Mouse (Mus musculus) CH12.LX (cell line): Measurements from ENCODE around the gene Ppl. TPM values are rescaled to one million over a fixed set of nuclear protein-coding genes. Genes with fewer than 3 reads are reported as not detected.

ENCODE experiments used
- DNase-seq: peaks from one replicate; pipeline ENCODE4 v3.0.0-alpha.2; 2013; ENCODE audit errors: extremely low read depth
- H3K27ac ChIP-seq: 2 replicates; pipeline ENCODE4 v1.5.1; 2012; ENCODE audit warnings: low read depth, mild to moderate bottlenecking, control low read depth, moderate library complexity; ENCODE audit not compliant: insufficient read depth
- H3K27me3 ChIP-seq: replicated peaks from 2 replicates; pipeline ENCODE3; 2012; ENCODE audit warnings: inconsistent platforms
- H3K36me3 ChIP-seq, 2 experiments: replicated peaks in 1 of 2; 2 replicates each; pipeline versions ENCODE3 to v1.6.1; 2012; ENCODE audit warnings: inconsistent platforms in 1 of 2, low read length in 1 of 2, mild to moderate bottlenecking in 1 of 2, mixed read lengths in 1 of 2, moderate library complexity in 1 of 2; ENCODE audit not compliant: control insufficient read depth in 1 of 2, insufficient read depth in 1 of 2
- H3K4me1 ChIP-seq, 2 experiments: 2 replicates each; pipeline ENCODE4 v1.6.1; 2012; ENCODE audit warnings: inconsistent platforms in 1 of 2, moderate library complexity in 1 of 2; ENCODE audit not compliant: insufficient read depth in 2 of 2, control insufficient read depth in 1 of 2
- H3K4me2 ChIP-seq: 2 replicates; pipeline ENCODE4 v1.6.1; 2012; ENCODE audit warnings: low read depth, mild to moderate bottlenecking, control low read depth; ENCODE audit not compliant: poor library complexity, insufficient read depth, severe bottlenecking
- H3K4me3 ChIP-seq, 3 experiments: fragments of 150-350 bp in 1 of 3; sonication (generic) in 1 of 3; replicated peaks in 1 of 3; 2 replicates each; pipeline versions ENCODE3 to v1.5.1; 2011 to 2012; ENCODE audit warnings: low read depth in 2 of 3, low read length in 2 of 3, mild to moderate bottlenecking in 2 of 3, moderate library complexity in 2 of 3, control low read depth in 1 of 3, improper control_type of control experiment in 1 of 3, inconsistent platforms in 1 of 3, mixed read lengths in 1 of 3; ENCODE audit not compliant: poor library complexity in 1 of 3
- H3K79me2 ChIP-seq: replicated peaks from 2 replicates; pipeline ENCODE4 v1.6.1; 2012; ENCODE audit warnings: mild to moderate bottlenecking, moderate library complexity; ENCODE audit not compliant: control insufficient read depth, poor library complexity, insufficient read depth, severe bottlenecking; ENCODE audit errors: extremely low read depth
- H3K9ac ChIP-seq: 2 replicates; pipeline ENCODE4 v1.6.1; 2012; ENCODE audit warnings: low read depth, mild to moderate bottlenecking, control low read depth, moderate library complexity; ENCODE audit not compliant: insufficient read depth
- H3K9me3 ChIP-seq: replicated peaks from 2 replicates; pipeline ENCODE3; 2012; ENCODE audit warnings: low read length, inconsistent platforms, mixed read lengths
- BHLHE40 ChIP-seq: IDR thresholded peaks from 2 replicates; pipeline ENCODE4 v1.6.1; 2011; ENCODE audit warnings: mild to moderate bottlenecking, low read depth, low read length, improper control_type of control experiment
- CHD1 ChIP-seq: IDR thresholded peaks from 2 replicates; pipeline ENCODE4 v1.6.1; 2012; ENCODE audit warnings: low read depth, low read length, improper control_type of control experiment, inconsistent platforms
- CHD2 ChIP-seq: IDR thresholded peaks from 2 replicates; pipeline ENCODE4 v1.6.1; 2011; ENCODE audit warnings: low read length, improper control_type of control experiment
- EP300 ChIP-seq: IDR thresholded peaks from 2 replicates; pipeline ENCODE4 v1.6.1; 2011; ENCODE audit warnings: low read length, improper control_type of control experiment
- ETS1 ChIP-seq: conservative IDR thresholded peaks from 2 replicates; pipeline ENCODE4 v1.6.1; 2012; ENCODE audit warnings: low read depth, mild to moderate bottlenecking, inconsistent platforms, low read length, improper control_type of control experiment, moderate library complexity
- GABPA ChIP-seq: IDR thresholded peaks from 2 replicates; pipeline ENCODE4 v1.6.1; 2012; ENCODE audit warnings: low read depth, low read length, improper control_type of control experiment, inconsistent platforms; ENCODE audit not compliant: insufficient replicate concordance
- HCFC1 ChIP-seq: IDR thresholded peaks from 2 replicates; pipeline ENCODE4 v1.6.1; 2012; ENCODE audit warnings: low read depth, mild to moderate bottlenecking, inconsistent platforms, low read length, improper control_type of control experiment
- JUND ChIP-seq: conservative IDR thresholded peaks from 2 replicates; pipeline ENCODE4 v1.6.1; 2011; ENCODE audit warnings: low read depth, low read length, improper control_type of control experiment
- KAT2A ChIP-seq: IDR thresholded peaks from 2 replicates; pipeline ENCODE4 v1.6.1; 2012; ENCODE audit warnings: low read length, improper control_type of control experiment, inconsistent platforms; ENCODE audit not compliant: insufficient replicate concordance
- MAX ChIP-seq: IDR thresholded peaks from 2 replicates; pipeline ENCODE4 v1.6.1; 2011; ENCODE audit warnings: low read length, improper control_type of control experiment
- MAZ ChIP-seq: IDR thresholded peaks from 2 replicates; pipeline ENCODE4 v1.6.1; 2012; ENCODE audit warnings: low read depth, mild to moderate bottlenecking, inconsistent platforms, low read length, improper control_type of control experiment, moderate library complexity
- MEF2A ChIP-seq: IDR thresholded peaks from 2 replicates; pipeline ENCODE4 v1.6.1; 2014; ENCODE audit warnings: low read depth, mild to moderate bottlenecking, inconsistent platforms, low read length, improper control_type of control experiment, borderline replicate concordance
- MXI1 ChIP-seq: IDR thresholded peaks from 2 replicates; pipeline ENCODE4 v1.6.1; 2011; ENCODE audit warnings: mild to moderate bottlenecking, low read depth, low read length, improper control_type of control experiment
- MYC ChIP-seq: IDR thresholded peaks from 2 replicates; pipeline ENCODE4 v1.6.1; 2011; ENCODE audit warnings: low read depth, mild to moderate bottlenecking, improper control_type of control experiment, low read length
- NRF1 ChIP-seq: IDR thresholded peaks from 2 replicates; pipeline ENCODE4 v1.6.1; 2014; ENCODE audit warnings: low read depth, mild to moderate bottlenecking, inconsistent platforms, low read length, improper control_type of control experiment, moderate library complexity
- PAX5 ChIP-seq: IDR thresholded peaks from 2 replicates; pipeline ENCODE4 v1.6.1; 2012; ENCODE audit warnings: low read length, inconsistent platforms, mixed read lengths
- RCOR1 ChIP-seq: conservative IDR thresholded peaks from 2 replicates; pipeline ENCODE4 v1.6.1; 2012; ENCODE audit warnings: low read depth, mild to moderate bottlenecking, inconsistent platforms, low read length, improper control_type of control experiment
- TCF12 ChIP-seq: IDR thresholded peaks from 2 replicates; pipeline ENCODE4 v1.6.1; 2014; ENCODE audit warnings: low read depth, mild to moderate bottlenecking, inconsistent platforms, low read length, improper control_type of control experiment
- USF2 ChIP-seq: conservative IDR thresholded peaks from 2 replicates; pipeline ENCODE4 v1.6.1; 2011; ENCODE audit warnings: low read depth, low read length, improper control_type of control experiment
- ZC3H11A ChIP-seq: IDR thresholded peaks from 2 replicates; pipeline ENCODE4 v1.6.1; 2012; ENCODE audit warnings: low read depth, mild to moderate bottlenecking, inconsistent platforms, low read length, improper control_type of control experiment
- ZNF384 ChIP-seq: IDR thresholded peaks from 2 replicates; pipeline ENCODE4 v1.6.1; 2012; ENCODE audit warnings: low read depth, low read length, improper control_type of control experiment, inconsistent platforms
- dilution Hi-C: fragments of 300-500 bp; cut with MboI; formaldehyde crosslinking; loops from 2 replicates; pipeline ENCODE4 v1.14.3; 2020; ENCODE audit warnings: low sequenced_read_pairs; ENCODE audit not compliant: extremely low pct_unique_long_range_greater_than_20kb, extremely low pct_ligation_motif_present
- in situ Hi-C: fragments of 300-500 bp; cut with MboI; formaldehyde crosslinking; loops from 3 replicates; pipeline ENCODE4 v1.14.3; 2019; ENCODE audit warnings: low sequenced_read_pairs, low pct_ligation_motif_present, low pct_unique_long_range_greater_than_20kb, mixed read lengths
- polyA plus RNA-seq: library from polyadenylated mRNA; unstranded; fragments of >175 nt; gene quantifications from 2 replicates; pipeline ENCODE4 v1.2.1, GENCODE M21; 2012; ENCODE audit warnings: low read depth; ENCODE audit not compliant: insufficient read length
- total RNA-seq, 2 experiments: library from RNA; depleted of rRNA; stranded (reverse); fragments of 300-350 nt in 1 of 2; fragments of >200 nt in 1 of 2; gene quantifications; 2 replicates each; pipeline ENCODE4 v1.2.3; 2012 to 2014

Ppl gene
- total and polyA plus RNA-seq, 3 experiments, result 0.04 to 0.25 TPM; not detected in 1

DNA sequence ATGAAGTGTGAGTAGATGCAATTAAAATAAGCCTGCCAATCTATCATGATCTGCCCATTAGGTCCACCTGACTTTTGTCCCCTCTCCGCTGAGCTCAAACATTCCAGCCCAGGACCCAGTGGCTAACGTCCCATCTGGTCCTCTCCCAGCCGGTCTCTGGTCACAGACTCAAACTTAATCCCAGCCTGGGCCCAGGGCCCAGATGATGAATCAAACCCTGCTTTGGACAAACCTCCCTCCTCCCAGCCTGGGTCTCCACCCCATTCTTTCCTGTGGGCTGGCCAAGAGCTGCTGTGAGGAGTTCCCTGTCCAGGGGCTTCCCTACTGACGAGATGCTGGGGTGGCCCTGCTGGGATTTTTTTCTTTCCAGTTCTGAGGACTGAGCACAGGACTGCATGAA lies 7.5 kb upstream of the Ppl start:
- Histone ChIP-seq H3K27ac (no peak overlapping the region), H3K4me2 (no peak overlapping the region), H3K4me3 (no peak overlapping the region), H3K36me3 (no peaks in the 10 kb centered on the region), H3K9ac (no peak overlapping the region), H3K9me3 (no peaks in the 10 kb centered on the region), H3K4me1 (peaks cover under 1 to 15% of the 10 kb centered on the region in 2 experiments; a peak in 3 of 4 replicates), H3K27me3 (peaks cover 33% of the 10 kb centered on the region), H3K79me2 (no peaks in the 10 kb centered on the region)
- no peak for DNase-seq
- in situ Hi-C loops, result loop anchor here (5.0 to 25.0 kb wide), 2 partner anchors 152 to 502 kb away; partner anchors contain the start of genes Dnaja3 and Vasn
- TF ChIP-seq RCOR1 (no peak), PAX5 (no peak), MXI1 (no peak), BHLHE40 (no peak), CHD2 (no peak), ZNF384 (no peak), CHD1 (no peak), MAX (no peak), EP300 (no peak), ZC3H11A (no peak), MEF2A (no peak), HCFC1 (no peak), TCF12 (no peak), ETS1 (no peak), NRF1 (no peak), GABPA (no peak), JUND (no peak), MYC (no peak), KAT2A (no peak), USF2 (no peak)
- dilution Hi-C loops, result no loop called here

DNA sequence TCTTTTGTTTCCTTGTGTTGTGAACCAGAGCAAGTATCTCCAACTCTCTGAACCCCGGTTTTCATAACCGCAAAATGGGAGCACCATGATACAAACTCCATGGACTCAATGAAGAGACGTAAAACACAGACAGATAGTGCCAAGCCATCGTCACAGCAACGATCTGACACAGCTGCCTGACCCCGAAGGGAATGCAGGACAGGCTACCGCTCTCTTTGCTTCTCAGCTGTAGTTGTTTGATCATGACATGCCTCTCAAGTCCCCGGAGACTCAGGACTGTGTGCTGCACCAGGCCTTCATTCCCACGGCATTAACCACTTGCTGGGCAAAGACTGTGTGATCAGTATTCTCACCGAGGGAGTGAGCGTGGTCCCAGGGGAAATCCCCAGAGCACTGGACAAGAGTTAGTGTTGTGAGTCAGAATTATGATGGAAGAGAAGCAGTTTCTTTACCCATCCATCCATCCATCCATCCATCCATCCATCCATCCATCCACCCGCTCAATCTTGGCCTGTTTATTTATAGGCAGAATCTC lies 4.9 kb upstream of the Ppl start:
- no peak for DNase-seq
- dilution Hi-C loops, result no loop called here
- Histone ChIP-seq H3K4me3 (no peak overlapping the region), H3K36me3 (no peaks in the 10 kb centered on the region)
- TF ChIP-seq CHD2 (no peak), MAZ (no peak), MEF2A (no peak)
- TF ChIP-seq, all 38 proteins: peak for 0
- no peak overlapping the region for H3K9ac ChIP-seq
- no peaks in the 10 kb centered on the region for H3K79me2 ChIP-seq
- H3K4me1 ChIP-seq, result peaks cover 8 to 17% of the 10 kb centered on the region in 2 experiments
- H3K27me3 ChIP-seq, result peaks cover 48% of the 10 kb centered on the region
- H3K27ac ChIP-seq, result no peak overlapping the region
- no peak overlapping the region for H3K4me2 ChIP-seq
- in situ Hi-C loops, result loop anchor here (25.0 kb wide), 1 partner anchor 500 kb away; the partner anchor contains the start of genes Dnaja3 and Vasn
- peaks cover 5% of the 10 kb centered on the region for H3K9me3 ChIP-seq
